Mouse (Mus musculus) adrenal gland (tissue): ENCODE measurements at regions not wholly inside any gene's neighbourhood (a gene's known extent, or its start where the extent isn't known, plus 50 kb on each side); places are given as distances from the start of the nearest gene placed in this dataset.

ENCODE experiments used
- intact Hi-C: fragments of 180-260 bp; cut with DNase I; formaldehyde crosslinking; loops from one replicate; pipeline ENCODE4 v1.15.1; 2025

DNA sequence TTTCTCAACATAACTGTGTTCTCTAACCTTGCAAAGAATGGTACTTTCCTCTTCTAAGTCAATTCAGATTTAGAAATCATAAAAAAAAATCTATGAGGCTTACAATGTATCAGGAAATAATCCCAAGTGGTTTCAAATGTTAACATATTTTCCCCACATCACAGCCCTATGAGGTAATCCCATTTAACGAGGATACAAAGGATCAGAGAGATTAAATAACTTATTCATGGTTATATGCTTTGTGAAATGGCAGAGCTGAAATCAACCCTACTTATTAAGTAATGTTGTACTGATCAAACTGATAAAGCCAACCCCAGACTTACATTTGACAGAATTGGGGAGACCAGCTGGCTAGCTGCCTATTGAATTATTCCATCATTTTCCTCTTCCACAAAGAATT lies 614.4 kb downstream of the Ntrk3 start:
- intact Hi-C loops: no loop called here

DNA sequence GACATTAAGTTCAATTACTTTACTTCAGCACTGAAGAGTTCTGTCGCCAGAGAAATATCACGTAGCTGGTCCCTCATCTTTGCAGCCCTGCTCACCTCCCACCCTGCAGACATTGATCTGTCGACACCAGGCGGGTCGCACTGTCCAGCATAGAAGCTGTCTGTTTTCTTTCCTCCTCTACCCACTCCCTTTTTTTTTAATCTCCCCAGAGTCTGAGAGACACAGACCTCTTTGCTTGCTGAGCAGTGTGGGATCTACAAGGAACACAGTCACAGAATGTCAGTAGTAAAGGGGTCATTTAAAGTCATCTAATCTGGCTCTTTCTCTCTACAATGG lies 616.7 kb downstream of the Ntrk3 start:
- intact Hi-C loops: no loop called here

- intact Hi-C loops: no loop called here
These were observed 617.2 kb downstream of the Ntrk3 start for GRCm38 (mm10) chr7:78120462-78121150.

DNA sequence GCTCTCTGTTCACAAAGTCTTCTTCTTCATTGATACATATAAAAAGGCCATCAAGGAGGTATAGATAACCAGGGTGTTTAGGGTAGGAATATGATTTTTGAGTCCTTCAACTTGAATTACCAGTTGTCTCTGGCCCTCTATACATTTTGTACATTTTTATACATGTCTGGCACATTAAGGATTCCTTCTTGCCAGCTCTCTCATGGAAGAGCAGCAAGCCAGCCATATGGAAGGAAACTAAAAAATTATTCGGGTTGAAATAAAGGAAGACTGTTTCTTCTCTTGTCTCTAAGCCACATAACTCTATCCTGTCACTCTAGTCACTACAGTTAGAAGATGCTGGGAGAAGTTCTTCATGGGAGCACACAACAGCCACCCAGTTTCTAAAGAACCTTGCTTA lies 618.0 kb downstream of the Ntrk3 start:
- intact Hi-C loops: no loop called here

DNA sequence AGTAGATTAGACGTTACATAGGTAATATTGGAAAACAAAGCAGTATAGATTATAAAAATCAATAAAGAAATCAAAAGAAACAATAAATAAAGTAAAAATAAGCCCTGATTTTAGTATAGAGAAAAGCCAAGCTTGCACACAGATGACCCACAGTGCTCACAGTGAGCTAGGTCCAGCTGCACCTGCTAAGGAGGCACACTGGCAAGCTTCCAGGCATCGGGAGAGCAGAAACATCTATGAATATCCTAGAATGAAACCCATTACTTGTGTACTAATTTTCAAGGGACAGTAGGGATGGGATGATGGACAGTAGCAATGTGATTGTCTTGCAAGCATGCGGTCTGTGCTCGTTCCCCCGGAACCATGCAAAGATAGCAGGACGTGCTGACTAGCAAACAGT lies 626.5 kb downstream of the Ntrk3 start:
- intact Hi-C loops: no loop called here

- intact Hi-C loops: no loop called here
These were observed 634.1 kb downstream of the Ntrk3 start for GRCm38 (mm10) chr7:78103536-78104279.

GRCm38 (mm10) chr7:78102396-78102795 lies 635.4 kb downstream of the Ntrk3 start:
- intact Hi-C loops: no loop called here

GRCm38 (mm10) chr7:78086566-78087008 lies 651.2 kb downstream of the Ntrk3 start:
- intact Hi-C loops: no loop called here

DNA sequence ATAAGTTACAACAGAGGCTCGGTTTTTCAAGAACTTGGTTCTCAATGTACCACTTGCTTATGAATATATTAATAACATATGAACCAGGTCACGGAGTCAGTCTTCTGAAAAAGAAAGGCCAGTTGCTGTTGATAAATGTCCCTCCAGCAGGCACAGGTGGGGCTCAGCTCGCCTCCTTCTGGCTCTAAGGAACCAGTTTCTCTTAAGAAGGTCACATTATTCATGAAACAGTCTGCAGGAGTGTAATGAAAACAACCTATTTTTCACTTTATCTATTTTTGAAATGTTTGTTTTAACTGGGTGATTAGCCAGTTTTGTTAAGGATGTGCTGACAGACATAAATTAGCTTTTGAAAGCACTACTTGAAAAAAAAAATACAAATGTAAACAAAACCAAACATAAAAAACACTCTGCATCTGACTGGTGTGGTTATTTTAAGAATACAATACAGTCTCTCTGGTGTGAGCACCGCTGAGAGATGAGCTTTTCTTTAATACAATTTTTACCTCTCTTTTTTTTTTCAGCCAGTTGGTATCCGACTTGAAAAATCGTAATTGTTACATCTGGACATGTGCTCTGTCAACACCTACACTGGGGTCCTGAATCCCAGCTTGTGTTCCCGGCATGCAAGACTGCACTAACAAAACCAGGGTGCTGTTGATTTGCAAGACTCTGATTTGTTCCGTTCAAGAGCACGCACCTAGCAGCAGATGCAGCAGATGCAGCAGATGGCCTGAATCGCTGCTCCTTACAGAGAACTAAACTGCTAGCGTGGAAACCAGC lies 651.8 kb downstream of the Ntrk3 start:
- intact Hi-C loops: no loop called here

- intact Hi-C loops: no loop called here
These were observed 658.1 kb downstream of the Ntrk3 start for GRCm38 (mm10) chr7:78079708-78080107.

DNA sequence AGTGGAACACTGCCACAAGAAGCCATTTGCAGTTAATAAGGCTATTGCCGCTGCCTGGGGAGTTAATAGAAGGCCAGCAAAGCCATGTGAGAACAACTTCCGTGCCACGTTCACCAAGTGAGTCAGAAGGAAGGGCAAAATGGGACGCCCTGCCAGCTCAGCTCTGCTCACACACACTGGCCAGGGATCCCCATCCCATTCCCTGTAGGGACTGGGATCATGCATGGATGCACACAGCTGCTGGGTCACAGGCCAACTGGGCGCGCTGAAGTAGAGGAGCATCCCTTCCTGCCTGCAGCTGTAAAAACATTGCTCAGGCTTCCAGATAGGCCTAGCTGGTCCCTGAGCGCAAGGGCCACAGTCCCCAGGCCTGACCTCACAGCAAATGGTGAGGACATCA lies 666.7 kb downstream of the Ntrk3 start:
- intact Hi-C loops: no loop called here

DNA sequence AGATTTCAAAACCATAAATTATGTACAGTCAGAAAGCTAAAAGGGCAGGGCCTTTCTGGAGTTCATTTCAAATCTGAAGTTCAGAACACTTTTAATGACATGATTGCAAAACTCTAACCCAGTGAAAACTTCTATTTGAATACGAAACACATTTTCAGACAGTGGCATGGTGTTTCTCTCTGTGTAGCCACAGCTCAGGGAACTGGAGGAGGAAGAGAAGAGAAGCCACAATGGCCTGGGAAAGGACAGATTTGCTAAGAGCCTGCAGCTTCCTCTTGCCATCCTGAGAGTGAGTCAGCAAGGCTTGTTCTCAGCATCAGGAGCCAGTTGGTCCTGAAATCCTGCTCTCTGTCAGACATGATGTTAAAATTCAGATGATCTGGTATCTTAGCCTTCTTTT lies 676.2 kb downstream of the Ntrk3 start:
- intact Hi-C loops: no loop called here

- intact Hi-C loops: loop anchor here (5.0 kb wide), 1 partner anchor 47 kb away; no protein-coding TSS in a partner anchor
These were observed 688.2 kb downstream of the Ntrk3 start for GRCm38 (mm10) chr7:78049606-78050005.

DNA sequence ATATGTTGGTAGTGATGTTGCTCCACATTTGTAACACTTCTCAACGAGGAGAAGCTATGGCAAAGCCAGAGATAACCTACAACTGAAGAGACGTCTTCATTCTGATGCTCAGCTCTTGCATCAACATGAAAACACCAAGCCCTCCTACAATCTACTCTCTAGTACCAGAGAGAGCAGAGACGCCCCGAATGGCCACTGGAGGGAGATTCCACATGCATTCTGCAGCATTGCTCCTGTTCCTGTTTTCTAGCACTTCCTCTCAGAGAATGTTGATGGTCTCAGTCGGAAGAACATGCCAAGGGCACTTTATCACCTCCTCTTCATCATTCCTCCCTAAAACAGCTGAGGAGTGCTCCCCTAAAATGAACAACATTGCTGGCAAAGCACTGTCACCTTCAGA lies 692.4 kb downstream of the Ntrk3 start:
- intact Hi-C loops: loop anchor here (5.0 kb wide), 1 partner anchor 43 kb away; no protein-coding TSS in a partner anchor

GRCm38 (mm10) chr7:78031032-78031431 lies 706.8 kb downstream of the Ntrk3 start:
- intact Hi-C loops: no loop called here

DNA sequence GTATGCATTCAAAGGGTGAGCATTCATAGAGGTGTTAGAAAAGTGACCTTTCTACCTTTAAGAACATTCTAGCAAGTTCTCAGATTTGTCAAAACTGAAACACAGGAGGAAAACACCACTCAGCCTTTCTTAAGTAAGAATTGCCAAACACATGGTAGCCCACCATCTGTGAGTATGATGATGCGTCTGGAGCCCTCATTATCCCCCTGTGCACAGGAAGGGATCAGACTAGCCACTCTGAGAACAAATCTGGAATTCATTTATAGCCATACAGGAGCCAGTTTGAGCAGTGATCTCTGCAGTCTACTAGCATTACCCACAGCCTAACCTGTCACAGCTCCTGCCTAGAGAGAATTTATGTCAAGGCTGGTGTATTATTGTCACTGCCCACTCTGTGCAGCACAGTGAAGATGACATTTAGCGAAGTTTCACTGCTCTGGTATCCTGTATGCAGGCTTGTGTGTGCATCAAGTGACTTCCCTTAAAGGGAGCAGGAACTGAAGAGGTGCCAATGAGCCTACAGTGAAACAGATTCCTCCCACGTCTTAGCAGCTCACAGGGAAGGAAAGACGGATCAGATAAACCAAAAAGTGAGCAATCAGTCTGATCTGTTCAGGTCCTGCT lies 710.7 kb downstream of the Ntrk3 start:
- intact Hi-C loops: no loop called here

DNA sequence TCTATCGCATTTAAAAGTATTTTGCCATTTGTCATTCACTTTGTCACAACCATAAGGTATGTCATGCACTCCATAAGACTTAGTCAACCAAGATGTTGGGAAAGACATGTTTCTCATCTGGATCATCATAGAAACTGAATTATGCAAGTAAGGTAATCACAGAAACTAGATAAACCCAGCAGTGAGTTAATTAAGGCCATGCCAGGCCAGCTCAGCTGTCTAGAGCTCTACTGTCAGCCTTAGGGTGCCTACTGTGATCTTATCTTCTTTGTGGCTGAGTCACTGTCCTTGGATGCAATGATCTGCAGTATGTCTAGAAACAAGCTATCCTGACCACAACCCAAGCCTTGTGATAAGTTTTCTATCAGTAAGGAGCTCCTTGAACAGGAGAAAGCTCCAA lies 714.2 kb downstream of the Ntrk3 start:
- intact Hi-C loops: no loop called here

GRCm38 (mm10) chr7:78023075-78023474 lies 714.7 kb downstream of the Ntrk3 start:
- intact Hi-C loops: no loop called here

GRCm38 (mm10) chr7:78013631-78014030 lies 724.2 kb downstream of the Ntrk3 start:
- intact Hi-C loops: no loop called here

DNA sequence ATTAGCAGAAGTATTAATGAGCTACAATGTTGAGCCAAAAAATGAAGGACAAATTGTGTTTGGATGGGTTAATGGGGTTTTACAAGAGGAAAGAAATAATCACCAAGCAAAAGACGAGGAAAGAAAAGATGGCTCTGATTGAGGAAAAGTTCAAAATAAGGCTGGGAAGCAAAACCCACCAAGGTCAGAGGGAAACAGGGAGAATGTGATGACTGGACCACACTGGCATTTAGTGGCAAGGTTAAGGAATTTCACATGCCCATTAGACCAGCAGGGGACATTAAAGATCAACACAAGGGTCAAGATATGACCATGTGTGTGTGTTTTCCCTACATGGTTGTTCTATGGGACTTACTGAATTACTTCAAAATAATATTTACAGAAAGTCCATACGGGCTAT lies 734.7 kb downstream of the Ntrk3 start:
- intact Hi-C loops: loop anchor here (5.0 kb wide), 1 partner anchor 44 kb away; no protein-coding TSS in a partner anchor

GRCm38 (mm10) chr7:77993840-77994239 lies 744.0 kb downstream of the Ntrk3 start:
- intact Hi-C loops: no loop called here

DNA sequence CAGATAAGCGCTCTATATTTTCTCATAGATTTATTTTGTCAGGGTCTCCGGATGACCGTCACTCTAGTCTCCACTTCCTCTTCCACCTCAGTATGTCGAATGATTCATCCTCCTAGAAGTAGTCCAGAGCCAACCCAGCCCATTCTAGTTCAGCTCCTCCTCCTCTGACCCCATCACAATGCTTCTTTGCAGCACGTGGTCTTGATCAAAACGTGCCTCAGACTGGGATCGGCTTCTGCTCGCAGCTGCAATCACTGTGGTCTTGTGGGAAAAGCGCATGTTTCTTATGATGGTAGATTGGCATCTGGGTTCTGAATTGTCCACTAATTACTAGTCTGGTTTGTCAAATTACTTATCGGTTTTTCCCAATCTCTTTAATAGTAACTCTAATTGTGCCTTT lies 747.7 kb downstream of the Ntrk3 start:
- intact Hi-C loops: no loop called here
